Mouse (Mus musculus): ENCODE data around the gene Fam43a.

- TF ChIP-seq CTCF (IDR thresholded peaks at IDR 0.05; ENCODE audit: insufficient read depth, low read length) (no peak), POLR2A (IDR thresholded peaks at IDR 0.05; ENCODE audit: borderline replicate concordance, extremely low read depth, low read depth, low read length) (no peak)
Measured at GRCm38 (mm10) chr16:30602684-30603530, 3.4 kb downstream of the Fam43a start.
